Mouse (Mus musculus) limb, embryonic 14.5 days (tissue): ENCODE data around the gene Slc25a21. TPM values are rescaled to one million over a fixed set of nuclear protein-coding genes. Genes with fewer than 3 reads are reported as not detected.

ENCODE experiments used
- ATAC-seq: fragments of 200-750 bp; cut with Nextera tagmentation; 2 replicates; pipeline ENCODE4 v1.8.0; 2017; ENCODE audit warnings: low read depth, moderate number of reproducible peaks, moderate TSS enrichment; ENCODE audit not compliant: low FRiP score
- DNase-seq: peaks from one replicate; pipeline ENCODE4 v3.0.0-alpha.2; 2015; ENCODE audit warnings: low spot score
- H3K27ac ChIP-seq: fragments of 300-500 bp; sonication (generic); replicated peaks from 2 replicates; pipeline ENCODE4 v1.5.1; 2014; ENCODE audit warnings: low read depth, mild to moderate bottlenecking, low read length, moderate library complexity, mixed read lengths
- H3K27me3 ChIP-seq: fragments of 300-500 bp; sonication (generic); 2 replicates; pipeline ENCODE4 v1.6.1; 2014; ENCODE audit warnings: low read length, mixed read lengths; ENCODE audit not compliant: control insufficient read depth, insufficient read depth
- H3K36me3 ChIP-seq: fragments of 300-500 bp; sonication (generic); 2 replicates; pipeline ENCODE4 v1.6.1; 2014; ENCODE audit warnings: mild to moderate bottlenecking, low read length, moderate library complexity, mixed read lengths; ENCODE audit not compliant: control insufficient read depth, insufficient read depth
- H3K4me1 ChIP-seq: fragments of 300-500 bp; sonication (generic); 2 replicates; pipeline ENCODE4 v1.6.1; 2014; ENCODE audit warnings: antibody characterized with exemption, low read length, mixed read lengths; ENCODE audit not compliant: control insufficient read depth, insufficient read depth
- H3K4me2 ChIP-seq: fragments of 300-500 bp; sonication (generic); replicated peaks from 2 replicates; pipeline ENCODE4 v1.6.1; 2014; ENCODE audit warnings: low read depth, mild to moderate bottlenecking, low read length, moderate library complexity; ENCODE audit not compliant: severe bottlenecking
- H3K4me3 ChIP-seq: fragments of 300-500 bp; sonication (generic); replicated peaks from 2 replicates; pipeline ENCODE4 v1.5.1; 2014; ENCODE audit warnings: low read length
- H3K9ac ChIP-seq: fragments of 300-500 bp; sonication (generic); 2 replicates; pipeline ENCODE4 v1.6.1; 2014; ENCODE audit warnings: mild to moderate bottlenecking, low read depth, low read length, moderate library complexity; ENCODE audit not compliant: severe bottlenecking
- H3K9me3 ChIP-seq: fragments of 300-500 bp; sonication (generic); 2 replicates; pipeline ENCODE4 v1.6.1; 2016; ENCODE audit warnings: low read length; ENCODE audit not compliant: control insufficient read depth
- POLR2A ChIP-seq: fragments of 200-500 bp; IDR thresholded peaks from 2 replicates; pipeline ENCODE4 v1.8.0; 2012; ENCODE audit warnings: inconsistent platforms, mild to moderate bottlenecking, moderate library complexity, borderline replicate concordance; ENCODE audit not compliant: insufficient read depth, insufficient read length; ENCODE audit errors: extremely low read depth
- WGBS: fragments of 180-500 bp; shearing (Covaris S2); extraction: QIAGEN DNeasy Blood & Tissue Kit; methylation state at CpG from one replicate; pipeline ENCODE4 v1.1.7; 2014; 5-methylcytosine and 5-hydroxymethylcytosine counted together
- polyA plus RNA-seq, 2 experiments: library from polyadenylated mRNA; depleted of rRNA in 1 of 2; stranded (reverse) in 1 of 2; unstranded in 1 of 2; fragments of >200 nt; fragmentation: Nextera tagmentation in 1 of 2; extraction: Ambion mirVana in 1 of 2; gene quantifications; 2 replicates each; pipeline versions ENCODE4 v1.2.1 to v1.2.3; 2012 to 2014

Slc25a21 gene
- polyA plus RNA-seq, 2 experiments = 0.24 to 0.45 TPM

GRCm38 (mm10) chr12:57084519-57084918 lies 112.8 kb downstream of the Slc25a21 start:
- Histone ChIP-seq H3K27ac (no peak overlapping the region), H3K9me3 (no peaks in the 10 kb centered on the region)
- WGBS = 75% methylated on average over 3 of the region's 3 CpGs

DNA sequence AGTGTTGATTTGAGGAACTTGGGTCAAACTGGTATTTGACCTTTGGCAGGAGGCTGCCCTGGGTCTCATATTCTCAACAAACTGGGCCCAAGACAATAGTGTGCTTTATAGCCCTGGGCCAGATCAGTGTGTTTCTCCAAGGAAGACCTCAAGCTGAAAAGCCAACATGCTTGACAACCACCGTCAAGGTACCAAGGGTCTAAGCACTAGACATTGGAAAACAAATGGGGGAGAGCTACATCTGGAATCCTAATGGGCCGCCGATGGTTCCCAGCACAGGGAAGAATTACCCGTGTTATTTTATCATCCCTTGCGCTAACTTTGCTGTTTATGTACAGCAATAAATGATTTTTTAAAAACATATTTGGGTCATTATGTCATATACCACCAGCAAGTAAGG lies 113.7 kb downstream of the Slc25a21 start:
- TF ChIP-seq POLR2A = no peak

More at GRCm38 (mm10) chr12:57084519-57084918, 112.8 kb downstream of the Slc25a21 start:
- Histone ChIP-seq H3K27me3 (no peaks in the 10 kb centered on the region), H3K4me1 (peaks cover 5% of the 10 kb centered on the region; the same call in 1 of the 2 replicates), H3K36me3 (no peaks in the 10 kb centered on the region), H3K4me3 (no peak overlapping the region), H3K4me2 (no peak overlapping the region), H3K9ac (no peak overlapping the region)
- ATAC-seq (no peak), DNase-seq (no peak)
- no peak for TF ChIP-seq POLR2A

DNA sequence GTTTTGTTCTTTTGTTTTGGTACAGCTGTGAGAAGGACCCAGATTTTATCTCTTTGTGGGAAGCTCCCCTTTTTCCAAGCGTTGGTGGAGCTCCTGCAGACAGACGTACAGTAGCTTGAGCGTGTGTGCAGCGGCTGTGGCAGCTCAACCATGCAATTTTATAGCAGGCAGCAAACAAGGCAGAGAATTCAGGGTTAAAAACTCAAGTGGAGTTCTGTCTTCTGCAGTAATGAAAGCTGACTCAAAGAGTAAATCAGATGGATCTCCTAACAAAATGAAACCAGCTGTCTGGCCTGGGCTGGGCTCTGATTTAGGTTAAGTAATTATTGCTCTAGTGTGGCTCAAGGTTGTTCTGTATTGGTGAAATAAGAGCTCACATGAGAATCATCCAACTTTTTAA lies 120.7 kb downstream of the Slc25a21 start:
- no peak overlapping the region for H3K27ac ChIP-seq
- no peaks in the 10 kb centered on the region for H3K27me3 ChIP-seq
- ATAC-seq = no peak
- no peaks in the 10 kb centered on the region; the same call in 1 of the 2 replicates for H3K4me1 ChIP-seq
- no peak for TF ChIP-seq POLR2A
- H3K9ac ChIP-seq = peak overlapping the region; percentile 16; the same call in 1 of the 2 replicates
- peak; percentile 24 for DNase-seq
- H3K4me2 ChIP-seq = no peak overlapping the region
- no peak overlapping the region for H3K4me3 ChIP-seq
- no peaks in the 10 kb centered on the region for H3K9me3 ChIP-seq
- WGBS = 19% methylated on average over 4 of the region's 4 CpGs
- no peaks in the 10 kb centered on the region for H3K36me3 ChIP-seq

More for the DNA sequence above, 113.7 kb downstream of the Slc25a21 start:
- Histone ChIP-seq H3K4me2 (no peak overlapping the region), H3K9ac (no peak overlapping the region), H3K27ac (no peak overlapping the region), H3K9me3 (no peaks in the 10 kb centered on the region), H3K4me3 (no peak overlapping the region), H3K4me1 (peaks cover 5% of the 10 kb centered on the region; the same call in 1 of the 2 replicates), H3K27me3 (no peaks in the 10 kb centered on the region), H3K36me3 (no peaks in the 10 kb centered on the region)
- 0 out of 2 replicates have a peak, but pooled peaks have one; percentile 62 for ATAC-seq
- DNase-seq = no peak
- WGBS = 24% methylated on average over 5 of the region's 5 CpGs

DNA sequence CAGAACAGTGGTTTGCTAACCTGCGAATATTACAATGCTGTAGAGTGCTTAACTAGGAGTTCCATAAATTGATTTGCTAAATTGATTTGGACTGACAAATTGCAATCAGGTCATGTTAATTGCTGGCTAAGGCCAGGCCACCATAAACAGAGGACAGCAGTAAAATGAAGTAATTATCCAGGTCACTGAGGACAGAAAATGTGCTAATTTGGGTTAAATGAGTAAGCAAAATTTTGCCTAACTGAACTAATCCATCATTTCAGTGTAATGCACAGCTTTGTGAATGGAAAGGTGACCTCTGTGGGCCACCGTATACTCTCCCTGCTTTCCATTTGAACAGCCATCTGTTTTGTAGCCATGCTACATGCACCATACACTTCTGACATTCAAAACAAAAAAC lies 124.7 kb downstream of the Slc25a21 start:
- Histone ChIP-seq H3K4me2 (no peak overlapping the region), H3K4me1 (no peaks in the 10 kb centered on the region; the same call in 1 of the 2 replicates), H3K4me3 (no peak overlapping the region), H3K27ac (no peak overlapping the region), H3K27me3 (no peaks in the 10 kb centered on the region), H3K36me3 (no peaks in the 10 kb centered on the region), H3K9ac (no peak overlapping the region), H3K9me3 (no peaks in the 10 kb centered on the region)
- DNase-seq (no peak), ATAC-seq (no peak)
- WGBS = 52% methylated on average over 2 of the region's 2 CpGs
- no peak for TF ChIP-seq POLR2A

DNA sequence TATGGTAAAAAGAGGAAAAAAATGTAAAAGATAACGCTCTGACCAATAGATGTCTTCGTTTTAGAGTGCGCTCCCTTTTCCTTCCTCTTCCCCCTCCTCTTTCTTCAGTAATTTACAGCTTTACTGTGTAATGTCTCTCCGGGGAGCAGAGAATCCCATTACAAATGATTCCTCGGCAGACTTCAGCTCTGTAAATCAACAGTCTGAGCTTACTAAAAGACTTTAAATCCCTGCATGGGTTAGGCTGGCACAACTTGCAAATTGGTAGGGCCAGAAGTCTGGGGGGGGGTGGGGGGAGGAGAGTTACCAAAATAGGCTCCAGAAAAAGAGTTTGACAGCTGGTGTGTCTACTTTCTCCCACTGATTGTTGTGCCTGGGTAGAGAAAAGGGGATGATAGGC lies 128.7 kb downstream of the Slc25a21 start:
- no peaks in the 10 kb centered on the region for H3K36me3 ChIP-seq
- H3K4me2 ChIP-seq = no peak overlapping the region
- H3K4me1 ChIP-seq = no peaks in the 10 kb centered on the region
- WGBS = 23% methylated on average over 5 of the region's 5 CpGs
- H3K27ac ChIP-seq = no peak overlapping the region
- no peaks in the 10 kb centered on the region for H3K9me3 ChIP-seq
- ATAC-seq = no peak
- H3K9ac ChIP-seq = no peak overlapping the region
- H3K4me3 ChIP-seq = no peak overlapping the region
- no peaks in the 10 kb centered on the region for H3K27me3 ChIP-seq
- TF ChIP-seq POLR2A = no peak
- DNase-seq = no peak

GRCm38 (mm10) chr12:57019737-57020136 lies 177.5 kb downstream of the Slc25a21 start:
- WGBS = 69% methylated on average over 4 of the region's 4 CpGs
- Histone ChIP-seq H3K27ac (no peak overlapping the region), H3K4me3 (no peak overlapping the region), H3K4me1 (no peaks in the 10 kb centered on the region), H3K9ac (no peak overlapping the region), H3K9me3 (no peaks in the 10 kb centered on the region), H3K4me2 (no peak overlapping the region), H3K27me3 (no peaks in the 10 kb centered on the region), H3K36me3 (no peaks in the 10 kb centered on the region)
- TF ChIP-seq POLR2A = no peak
- no peak for DNase-seq
- ATAC-seq = no peak
